Mouse (Mus musculus) neural tube, postnatal 0 days (tissue): ENCODE results near the gene Hapln3. TPM values are rescaled to one million over a fixed set of nuclear protein-coding genes. Genes with fewer than 3 reads are reported as not detected.

ENCODE experiments used
- polyA plus RNA-seq: library from polyadenylated mRNA; unstranded; fragments of >200 nt; fragmentation: Nextera tagmentation; extraction: Ambion mirVana; gene quantifications from 2 replicates; pipeline ENCODE4 v1.2.1, GENCODE M21; 2015

The Hapln3 gene
- 3.7 and 4.5 TPM in 2 replicates for polyA plus RNA-seq

DNA sequence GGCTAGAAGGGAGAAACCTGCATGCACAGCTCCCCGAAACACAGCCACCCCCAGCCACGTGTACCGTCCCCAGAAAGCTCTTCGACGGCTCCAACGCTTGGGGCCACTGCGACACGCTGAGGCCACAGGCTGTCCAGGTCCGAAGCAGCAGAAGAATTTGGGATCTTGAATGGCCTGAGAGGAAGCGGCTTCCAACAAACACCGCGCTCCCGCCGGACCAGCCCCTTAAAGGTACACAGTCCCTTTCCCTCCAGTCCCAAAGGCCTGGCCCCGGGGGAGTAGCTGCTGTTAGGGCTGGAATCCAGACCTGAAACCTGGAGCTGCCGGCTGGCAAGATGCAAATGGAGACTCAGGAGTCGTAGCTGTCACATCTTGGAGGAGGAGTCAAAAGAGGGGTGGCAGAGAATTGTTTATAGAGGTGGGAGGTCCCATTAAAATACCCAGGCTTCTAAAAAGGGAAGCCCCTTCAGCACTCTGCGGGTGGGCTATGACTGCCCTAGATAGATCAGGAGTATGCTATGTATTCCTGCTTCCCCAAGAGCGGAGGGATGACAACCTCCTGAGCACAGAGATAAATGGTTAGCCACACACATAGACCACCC, at the start of gene Hapln3:
Gene Hapln3, minus strand, starts transcription at position 176 of the 602 bp plus-strand sequence.

DNA sequence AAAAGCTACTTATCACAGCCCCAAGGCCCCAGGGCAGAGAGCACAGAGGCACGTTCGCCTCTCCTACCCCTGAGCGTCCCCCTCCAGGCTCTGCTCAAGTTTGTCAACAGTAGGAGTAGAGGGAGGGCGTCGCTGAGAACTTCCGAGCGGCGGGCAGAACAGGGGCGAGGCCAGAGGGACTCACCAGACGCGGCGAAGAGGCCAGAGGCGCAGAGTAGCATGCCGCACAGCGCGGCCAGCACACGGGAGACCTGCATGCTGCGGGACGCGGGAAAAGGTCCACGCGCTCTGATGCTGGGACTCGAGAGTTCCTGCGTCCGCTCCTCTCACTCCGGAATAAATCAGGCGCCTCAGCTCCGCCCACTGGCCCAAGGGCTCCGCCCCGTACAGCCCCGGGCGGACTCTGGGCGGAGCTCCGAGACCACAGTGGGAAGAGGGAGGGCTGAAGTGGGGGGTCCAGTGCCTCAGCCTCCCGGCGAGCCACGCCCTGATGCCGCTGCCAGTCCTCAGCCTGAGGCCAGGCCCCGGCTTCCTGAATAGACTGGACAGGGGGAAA, 18.0 kb upstream of the Hapln3 start, which contains the start of gene Mfge8:
Gene Mfge8, minus strand, starts transcription at position 350 of the 556 bp plus-strand sequence.

Other genes starting within 250 kb of the Hapln3 start
- 54.5 and 58.6 TPM in 2 replicates for gene Aen, start 235.2 kb downstream of the Hapln3 start, polyA plus RNA-seq
- 1.3 and 1.8 TPM in 2 replicates for gene Isg20, start 217.6 kb downstream of the Hapln3 start, polyA plus RNA-seq
- gene Acan, start 77.5 kb downstream of the Hapln3 start, polyA plus RNA-seq, result 0.65 and 1.2 TPM in 2 replicates
- gene Mfge8, start 18.0 kb upstream of the Hapln3 start, polyA plus RNA-seq, result 199 and 227 TPM in 2 replicates
- gene Abhd2, start 142.2 kb upstream of the Hapln3 start, polyA plus RNA-seq, result 14.9 and 15.5 TPM in 2 replicates